Mouse (Mus musculus): ENCODE results near the gene Eif3l. TPM values are rescaled to one million over a fixed set of nuclear protein-coding genes. Genes with fewer than 3 reads are reported as not detected.
"Not testable (repeated sequence)": the region's sequence is repeated elsewhere in the genome, so short reads cannot be mapped to it uniquely, and the experiment has no call there.

Gene Eif3l
- polyA plus RNA-seq, 1 experiment: 1.8 TPM

- H3K9me3 ChIP-seq (ENCODE audit: control insufficient read depth, low read length): peaks cover 17% of the 10 kb centered on the region; the same call in 1 of the 2 replicates
- peaks cover 71% of the 10 kb centered on the region for H3K27me3 ChIP-seq (ENCODE audit: control insufficient read depth)
- TF ChIP-seq GATA1 (IDR thresholded peaks at IDR 0.05; ENCODE audit: low read length) (no peak), TAL1 (IDR thresholded peaks at IDR 0.05; ENCODE audit: low read length) (no peak)
- peak overlapping the region; percentile 67 for H3K4me3 ChIP-seq (replicated peaks)
- H3K4me1 ChIP-seq (ENCODE audit: control insufficient read depth): peaks cover 39% of the 10 kb centered on the region
- H3K36me3 ChIP-seq (ENCODE audit: control insufficient read depth): no peaks in the 10 kb centered on the region; the same call in 1 of the 2 replicates
Measured at GRCm38 (mm10) chr15:79030551-79031435, 44.2 kb upstream of the Eif3l start.

- not testable (repeated sequence) for H3K36me3 ChIP-seq (ENCODE audit: control insufficient read depth); H3K4me3 ChIP-seq (replicated peaks)
- H3K4me1 ChIP-seq (ENCODE audit: control insufficient read depth): peaks cover 39% of the 10 kb centered on the region
- H3K9me3 ChIP-seq (ENCODE audit: control insufficient read depth, low read length): peaks cover 17% of the 10 kb centered on the region; the same call in 1 of the 2 replicates
- peaks cover 60% of the 10 kb centered on the region for H3K27me3 ChIP-seq (ENCODE audit: control insufficient read depth)
Measured at GRCm38 (mm10) chr15:79031908-79032307, 43.1 kb upstream of the Eif3l start.

GRCm38 (mm10) chr15:79037913-79038328, 37.1 kb upstream of the Eif3l start:
- Histone ChIP-seq H3K4me1 (ENCODE audit: control insufficient read depth) (peaks cover 31% of the 10 kb centered on the region), H3K9me3 (ENCODE audit: control insufficient read depth, low read length) (no peaks in the 10 kb centered on the region; the same call in 1 of the 2 replicates), H3K27me3 (ENCODE audit: control insufficient read depth) (peaks cover 36% of the 10 kb centered on the region), H3K36me3 (ENCODE audit: control insufficient read depth) (peaks cover 9% of the 10 kb centered on the region; the same call in 1 of the 2 replicates), H3K4me3 (replicated peaks) (peak overlapping the region; percentile 37)
- TF ChIP-seq GATA1 (IDR thresholded peaks at IDR 0.05; ENCODE audit: low read length) (no peak), TAL1 (IDR thresholded peaks at IDR 0.05; ENCODE audit: low read length) (no peak)

GRCm38 (mm10) chr15:79038331-79038730, 36.6 kb upstream of the Eif3l start:
- H3K36me3 ChIP-seq (ENCODE audit: control insufficient read depth): peaks cover 9% of the 10 kb centered on the region; the same call in 1 of the 2 replicates
- H3K27me3 ChIP-seq (ENCODE audit: control insufficient read depth): peaks cover 40% of the 10 kb centered on the region
- no peaks in the 10 kb centered on the region; the same call in 1 of the 2 replicates for H3K9me3 ChIP-seq (ENCODE audit: control insufficient read depth, low read length)
- TF ChIP-seq TAL1 (IDR thresholded peaks at IDR 0.05; ENCODE audit: low read length): no peak
- no peak for TF ChIP-seq GATA1 (IDR thresholded peaks at IDR 0.05; ENCODE audit: low read length)
- peaks cover 34% of the 10 kb centered on the region for H3K4me1 ChIP-seq (ENCODE audit: control insufficient read depth)
- H3K4me3 ChIP-seq (replicated peaks): peak overlapping the region; percentile 37

GRCm38 (mm10) chr15:79038853-79039252, 36.1 kb upstream of the Eif3l start:
- no peak for TF ChIP-seq GATA1 (IDR thresholded peaks at IDR 0.05; ENCODE audit: low read length)
- no peak for TF ChIP-seq TAL1 (IDR thresholded peaks at IDR 0.05; ENCODE audit: low read length)
- peaks cover 9% of the 10 kb centered on the region; the same call in 1 of the 2 replicates for H3K36me3 ChIP-seq (ENCODE audit: control insufficient read depth)
- H3K4me3 ChIP-seq (replicated peaks): no peak overlapping the region
- peaks cover 43% of the 10 kb centered on the region for H3K27me3 ChIP-seq (ENCODE audit: control insufficient read depth)
- H3K4me1 ChIP-seq (ENCODE audit: control insufficient read depth): peaks cover 34% of the 10 kb centered on the region
- H3K9me3 ChIP-seq (ENCODE audit: control insufficient read depth, low read length): no peaks in the 10 kb centered on the region; the same call in 1 of the 2 replicates

- TF ChIP-seq GATA1 (IDR thresholded peaks at IDR 0.05; ENCODE audit: low read length): no peak
- TF ChIP-seq TAL1 (IDR thresholded peaks at IDR 0.05; ENCODE audit: low read length): no peak
- Histone ChIP-seq H3K36me3 (ENCODE audit: control insufficient read depth) (peaks cover 9% of the 10 kb centered on the region; the same call in 1 of the 2 replicates), H3K4me1 (ENCODE audit: control insufficient read depth) (peaks cover 34% of the 10 kb centered on the region), H3K4me3 (replicated peaks) (no peak overlapping the region), H3K27me3 (ENCODE audit: control insufficient read depth) (peaks cover 62% of the 10 kb centered on the region), H3K9me3 (ENCODE audit: control insufficient read depth, low read length) (no peaks in the 10 kb centered on the region; the same call in 1 of the 2 replicates)
Measured at GRCm38 (mm10) chr15:79040501-79041416, 34.2 kb upstream of the Eif3l start.

GRCm38 (mm10) chr15:79041585-79041984, 33.4 kb upstream of the Eif3l start, which contains the start of gene Galr3:
TSS of gene Galr3 (plus strand) at chr15:79041885.
- TF ChIP-seq GATA1 (IDR thresholded peaks at IDR 0.05; ENCODE audit: low read length): no peak
- no peak for TF ChIP-seq TAL1 (IDR thresholded peaks at IDR 0.05; ENCODE audit: low read length)
- Histone ChIP-seq H3K4me1 (ENCODE audit: control insufficient read depth) (peaks cover 34% of the 10 kb centered on the region), H3K9me3 (ENCODE audit: control insufficient read depth, low read length) (no peaks in the 10 kb centered on the region; the same call in 1 of the 2 replicates), H3K36me3 (ENCODE audit: control insufficient read depth) (peaks cover 4% of the 10 kb centered on the region; the same call in 1 of the 2 replicates), H3K27me3 (ENCODE audit: control insufficient read depth) (peaks cover 63% of the 10 kb centered on the region), H3K4me3 (replicated peaks) (peak within 1 kb of the TSS; percentile 56)

GRCm38 (mm10) chr15:79042721-79043491, 32.1 kb upstream of the Eif3l start:
- Histone ChIP-seq H3K4me3 (replicated peaks) (peak overlapping the region; percentile 56), H3K36me3 (ENCODE audit: control insufficient read depth) (no peaks in the 10 kb centered on the region), H3K27me3 (ENCODE audit: control insufficient read depth) (peaks cover 65% of the 10 kb centered on the region), H3K9me3 (ENCODE audit: control insufficient read depth, low read length) (no peaks in the 10 kb centered on the region; the same call in 1 of the 2 replicates), H3K4me1 (ENCODE audit: control insufficient read depth) (peaks cover 30% of the 10 kb centered on the region)
- TF ChIP-seq TAL1 (IDR thresholded peaks at IDR 0.05; ENCODE audit: low read length) (no peak), GATA1 (IDR thresholded peaks at IDR 0.05; ENCODE audit: low read length) (no peak)
